Mouse (Mus musculus) urinary bladder, postnatal 36 days (tissue): ENCODE measurements around the gene Olfr1224-ps1.
"Not testable (repeated sequence)": the region's sequence is repeated elsewhere in the genome, so short reads cannot be mapped to it uniquely, and the experiment has no call there.

Experiments used
- DNase-seq, 2 experiments: peaks; one replicate each; pipeline ENCODE4 v3.0.0; 2022; ENCODE audit warnings: low spot score in 2 of 2, mixed read lengths in 1 of 2

Olfr1224-ps1 gene

GRCm38 (mm10) chr2:89163991-89164390 is at the start of gene Olfr1224-ps1:
Gene Olfr1224-ps1 (minus strand): TSS chr2:89164091.
- DNase-seq: not testable (repeated sequence)

- no peak for DNase-seq
These were observed 36.1 kb upstream of the Olfr1224-ps1 start, which contains the start of gene Olfr1226 for GRCm38 (mm10) chr2:89199948-89200347. Gene Olfr1226 (minus strand): TSS chr2:89200048.

- no peak for DNase-seq
These were observed 32.6 kb upstream of the Olfr1224-ps1 start for GRCm38 (mm10) chr2:89196325-89196982.

GRCm38 (mm10) chr2:89174569-89174968 is 10.7 kb upstream of the Olfr1224-ps1 start, which contains the start of gene Olfr1225:
Gene Olfr1225 (minus strand): TSS chr2:89174669.
- no peak for DNase-seq

GRCm38 (mm10) chr2:89164711-89165110 is 820 bp upstream of the Olfr1224-ps1 start:
- DNase-seq: not testable (repeated sequence)

DNA sequence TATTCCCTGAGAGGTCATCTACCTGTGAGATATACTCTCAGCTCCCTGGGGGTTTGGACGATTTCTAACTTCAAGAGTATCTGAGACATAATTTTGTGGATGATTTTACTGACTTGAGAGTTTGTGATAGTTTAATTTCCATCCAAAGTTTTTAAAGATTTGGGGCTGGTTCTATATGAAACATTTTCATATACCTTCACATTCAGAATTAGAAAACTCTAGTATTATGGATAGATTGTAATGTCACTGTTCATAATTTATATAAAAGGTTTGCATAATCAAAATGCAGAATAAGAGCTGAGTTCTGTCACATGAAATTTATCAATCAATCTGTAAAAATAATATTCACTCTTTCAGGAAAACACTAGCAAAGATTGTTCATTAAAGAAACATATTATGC is 12.4 kb downstream of the Olfr1224-ps1 start, which contains the start of gene Olfr1223:
Olfr1223 (minus strand) TSS at position 101 of the 400 bp plus-strand sequence.
- DNase-seq: no peak

DNA sequence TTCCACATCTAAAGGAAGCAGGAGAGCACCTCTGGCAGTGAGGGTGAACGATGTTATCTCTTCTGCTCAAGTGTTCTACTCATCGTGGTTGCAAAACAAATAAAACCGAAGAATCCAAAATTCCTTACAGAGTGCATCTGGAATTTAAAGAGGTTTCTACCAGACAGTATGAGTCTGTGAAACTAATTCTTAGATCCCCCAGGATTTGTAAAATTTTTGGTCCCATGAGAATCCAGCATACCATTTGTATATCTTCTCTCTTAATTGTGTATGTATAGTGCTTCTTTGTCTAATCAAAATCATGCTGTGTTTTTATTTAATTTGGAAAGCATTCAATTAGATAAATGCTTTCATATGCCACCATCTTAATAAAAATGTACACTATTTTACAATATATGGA is 30.9 kb downstream of the Olfr1224-ps1 start, which contains the start of gene Olfr1222:
Olfr1222 (minus strand) TSS at position 101 of the 400 bp plus-strand sequence.
- DNase-seq: no peak

DNA sequence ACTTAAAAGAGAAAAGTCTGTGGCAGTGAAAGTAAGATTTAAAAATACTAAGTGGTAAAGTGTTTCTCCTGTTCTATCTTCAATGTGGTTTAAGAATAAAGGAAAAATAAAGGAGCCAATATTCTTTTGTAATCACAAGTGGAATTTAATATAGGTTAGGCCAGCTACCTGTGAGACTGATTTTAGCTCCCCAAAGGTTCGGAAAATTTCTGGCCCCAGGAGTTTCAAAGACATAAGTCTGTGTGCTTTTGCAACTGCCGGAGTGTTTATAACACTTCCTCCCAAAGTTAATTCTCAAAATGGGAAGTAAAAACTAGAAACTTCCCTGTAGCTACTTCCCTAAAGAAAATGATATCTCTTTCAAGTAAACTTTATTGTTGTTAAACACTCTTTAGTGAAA is 46.7 kb downstream of the Olfr1224-ps1 start, which contains the start of gene Olfr1221:
Olfr1221 (minus strand) TSS at position 101 of the 400 bp plus-strand sequence.
- no peak for DNase-seq

- DNase-seq: no peak
These were observed 57.2 kb downstream of the Olfr1224-ps1 start, which contains the start of gene Olfr1220 for GRCm38 (mm10) chr2:89106735-89107134. Gene Olfr1220 (minus strand): TSS chr2:89106835.

DNA sequence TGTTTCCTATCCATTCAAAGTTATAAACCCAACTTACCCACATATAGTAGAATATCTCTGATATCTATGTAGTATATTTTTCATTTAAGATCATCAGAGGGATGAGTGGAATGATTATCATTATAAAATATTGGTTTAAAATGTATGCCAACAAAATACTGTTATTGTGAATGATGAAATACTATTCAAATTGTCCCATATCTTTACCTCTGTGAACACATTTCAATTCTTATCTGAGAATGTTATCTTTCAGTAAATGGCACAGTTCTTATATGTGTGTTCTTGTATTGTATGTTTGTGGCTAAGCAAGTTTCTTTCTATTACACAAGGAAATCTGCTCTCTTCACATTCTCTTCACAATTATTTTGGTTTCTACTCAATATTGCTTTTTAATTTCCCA is 58.2 kb downstream of the Olfr1224-ps1 start:
- no peak for DNase-seq
